Mouse (Mus musculus): ENCODE measurements at regions not wholly inside any gene's neighbourhood (a gene's known extent, or its start where the extent isn't known, plus 50 kb on each side); places are given as distances from the start of the nearest gene placed in this dataset.

DNA sequence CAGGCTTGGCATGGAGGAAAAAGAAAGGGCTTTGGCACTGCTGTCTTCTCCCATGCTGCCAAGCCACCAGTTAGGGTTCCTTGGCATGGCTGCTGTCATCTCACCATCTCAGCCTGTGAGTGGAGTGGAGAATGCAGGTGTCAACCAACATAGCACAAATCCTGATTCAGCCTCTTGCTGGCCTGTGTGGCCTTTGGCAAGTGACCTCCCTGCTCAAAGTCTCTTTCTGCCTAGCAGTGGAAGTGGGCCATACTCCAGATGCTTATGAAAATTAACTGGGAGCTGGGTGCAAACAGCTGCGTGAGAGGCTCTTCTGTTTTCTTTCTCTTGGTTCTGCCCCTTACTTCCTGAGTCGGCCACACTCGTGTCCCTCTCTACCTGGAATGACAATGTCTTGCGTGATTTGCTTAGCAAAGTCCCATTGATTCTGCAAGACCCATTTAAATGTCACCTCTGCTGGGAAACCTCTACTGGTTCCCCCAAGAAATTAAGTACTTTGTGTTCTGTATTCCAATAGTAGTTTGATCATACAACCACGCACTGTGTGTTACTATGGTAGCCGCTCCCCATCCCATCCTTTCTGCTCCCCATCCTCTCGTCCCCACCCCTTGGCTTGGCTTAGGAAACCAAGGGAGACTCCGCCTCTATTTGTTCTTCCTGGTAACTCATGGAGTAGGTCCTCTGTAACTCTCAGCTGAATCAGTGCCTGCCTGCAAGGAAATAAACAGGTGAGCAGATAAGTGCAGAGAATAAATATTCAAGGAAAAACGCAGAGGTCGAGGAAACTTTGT, 84.9 kb upstream of the Bod1 start:
- no peak for TF ChIP-seq CTCF (IDR thresholded peaks at IDR 0.05; ENCODE audit: insufficient read depth, low read length)
- TF ChIP-seq POLR2A (IDR thresholded peaks at IDR 0.05; ENCODE audit: borderline replicate concordance, extremely low read depth, low read depth, low read length), result no peak
